Mouse (Mus musculus) left cerebral cortex, postnatal 10 days (tissue): ENCODE results near the gene Wfdc17. TPM values are rescaled to one million over a fixed set of nuclear protein-coding genes. Genes with fewer than 3 reads are reported as not detected.

ENCODE experiments used
- DNase-seq, 2 experiments: peaks; one replicate each; pipeline ENCODE4 v3.0.0; 2021 to 2022; ENCODE audit warnings: low spot score in 2 of 2, mixed read lengths in 1 of 2; ENCODE audit errors: extremely low spot score in 1 of 2
- intact Hi-C: fragments of 180-260 bp; cut with DNase I; formaldehyde crosslinking; loops from one replicate; pipeline ENCODE4 v1.15.1; 2025
- total RNA-seq, 2 experiments: library from RNA; stranded (reverse); gene quantifications; 2 replicates each; pipeline ENCODE4 v1.2.3; 2021

The Wfdc17 gene
- total RNA-seq, 2 experiments from 2014 or later = not detected

- no peak for DNase-seq
- intact Hi-C loops = no loop called here
Observed at GRCm38 (mm10) chr11:83735881-83736280, 32.1 kb downstream of the Wfdc17 start.

- intact Hi-C loops = no loop called here
- DNase-seq = no peak
Observed at GRCm38 (mm10) chr11:83737109-83737558, 33.3 kb downstream of the Wfdc17 start.

- intact Hi-C loops = loop anchor here (2.0 kb wide), 1 partner anchor 182 kb away; no protein-coding TSS in a partner anchor
- DNase-seq = peak; percentile 78 to 79
Observed at GRCm38 (mm10) chr11:83739241-83739640, 35.5 kb downstream of the Wfdc17 start.

- intact Hi-C loops = loop anchor here (5.0 kb wide), 1 partner anchor 298 kb away; no protein-coding TSS in a partner anchor
- no peak for DNase-seq
Observed at GRCm38 (mm10) chr11:83740443-83740991, 36.7 kb downstream of the Wfdc17 start.

- DNase-seq = no peak
- intact Hi-C loops = loop anchor here (5.0 kb wide), 1 partner anchor 300 kb away; no protein-coding TSS in a partner anchor
Observed at GRCm38 (mm10) chr11:83741841-83742240, 38.0 kb downstream of the Wfdc17 start.

- no peak for DNase-seq
- intact Hi-C loops = loop anchor here (5.0 kb wide), 1 partner anchor 301 kb away; no protein-coding TSS in a partner anchor
Observed at GRCm38 (mm10) chr11:83742731-83743355, 39.1 kb downstream of the Wfdc17 start.

- intact Hi-C loops = loop anchor here (5.0 kb wide), 1 partner anchor 301 kb away; no protein-coding TSS in a partner anchor
- DNase-seq = no peak
Observed at GRCm38 (mm10) chr11:83743525-83743924, 39.7 kb downstream of the Wfdc17 start.

GRCm38 (mm10) chr11:83746152-83746551 lies 42.4 kb downstream of the Wfdc17 start:
- DNase-seq = no peak
- intact Hi-C loops = no loop called here

- no peak for DNase-seq
- intact Hi-C loops = no loop called here
Observed at GRCm38 (mm10) chr11:83746681-83747080, 42.9 kb downstream of the Wfdc17 start, which contains the start of gene Wfdc21. Gene Wfdc21 (plus strand): TSS chr11:83746940.

- intact Hi-C loops = no loop called here
- DNase-seq = no peak
Observed at GRCm38 (mm10) chr11:83747376-83748265, 43.8 kb downstream of the Wfdc17 start.

GRCm38 (mm10) chr11:83753581-83754181 lies 49.9 kb downstream of the Wfdc17 start, which contains the start of gene Heatr6:
Gene Heatr6 (plus strand): TSS chr11:83753696.
- intact Hi-C loops = no loop called here
- DNase-seq = peak; percentile 89 to 96

- DNase-seq = no peak
- intact Hi-C loops = no loop called here
Observed at GRCm38 (mm10) chr11:83754227-83754626, 50.4 kb downstream of the Wfdc17 start.

Other genes with a start within 250 kb of the Wfdc17 start
- 1 to 10 TPM; 3.4 to 4.0 TPM for gene Mmp28, start 240.9 kb upstream of the Wfdc17 start, total RNA-seq
- gene Taf15, start 230.9 kb upstream of the Wfdc17 start, total RNA-seq = 10 to 100 TPM; 68.8 to 71.9 TPM
- not detected for gene Heatr9, start 181.8 kb upstream of the Wfdc17 start, total RNA-seq
- gene Ccl5, start 173.5 kb upstream of the Wfdc17 start, total RNA-seq = not detected
- gene Ccl9, start 125.4 kb upstream of the Wfdc17 start, total RNA-seq = 1 to 10 TPM; 1.5 to 3.6 TPM
- gene Ccl6, start 110.9 kb upstream of the Wfdc17 start, total RNA-seq = 1 to 10 TPM in 1 of 2 experiments, under 1 TPM in 1; 0.97 to 1.6 TPM
- gene Rpl9-ps1, start 58.4 kb upstream of the Wfdc17 start, total RNA-seq = not detected
- under 1 TPM in 1 of 2 experiments, not detected in 1; 0.81 TPM for gene Ccl3, start 54.6 kb upstream of the Wfdc17 start, total RNA-seq
- not detected for gene Ccl4, start 41.4 kb upstream of the Wfdc17 start, total RNA-seq
- gene Wfdc18, start 5.0 kb downstream of the Wfdc17 start, total RNA-seq = 1 to 10 TPM in 1 of 2 experiments, under 1 TPM in 1; 0.75 to 1.3 TPM
- not detected for gene Wfdc21, start 42.9 kb downstream of the Wfdc17 start, total RNA-seq
- gene Heatr6, start 49.7 kb downstream of the Wfdc17 start, total RNA-seq = 10 to 100 TPM; 17.9 to 18.9 TPM
- gene Hnf1b, start 146.1 kb downstream of the Wfdc17 start, total RNA-seq = under 1 TPM; 0.14 to 0.19 TPM
- gene Ddx52, start 238.1 kb downstream of the Wfdc17 start, total RNA-seq = 10 to 100 TPM; 12.4 to 12.5 TPM